Mouse (Mus musculus) neutrophil, adult 83 days (primary cell): ENCODE measurements around the gene Mrpl47. TPM values are rescaled to one million over a fixed set of nuclear protein-coding genes. Genes with fewer than 3 reads are reported as not detected.

Experiments used
- total RNA-seq, 2 experiments: library from RNA; stranded (reverse); gene quantifications; one replicate each; pipeline ENCODE4 v1.2.4; 2023

Gene Mrpl47
- 1 to 10 TPM; 4.1 to 5.5 TPM for total RNA-seq

GRCm38 (mm10) chr3:32737172-32737655, at the start of gene Mrpl47:
Gene Mrpl47 (minus strand): TSS chr3:32737605.

GRCm38 (mm10) chr3:32736244-32737171, 897 bp downstream of the Mrpl47 start, which contains the start of gene Ndufb5:
Gene Ndufb5 (plus strand): TSS chr3:32736990.

GRCm38 (mm10) chr3:32705647-32706348, 31.6 kb downstream of the Mrpl47 start, which contains the start of gene Actl6a:
Gene Actl6a (plus strand): TSS chr3:32706298.

Other genes with a start within 250 kb of the Mrpl47 start
- gene Kcnmb3, start 245.4 kb downstream of the Mrpl47 start, total RNA-seq, result not detected
- 10 to 100 TPM; 13.5 to 19.1 TPM for gene Zfp639, start 227.3 kb downstream of the Mrpl47 start, total RNA-seq
- gene Mfn1, start 208.1 kb downstream of the Mrpl47 start, total RNA-seq, result 10 to 100 TPM; 19.0 to 22.3 TPM
- 10 to 100 TPM; 11.3 to 13.6 TPM for gene Gnb4, start 121.0 kb downstream of the Mrpl47 start, total RNA-seq
- gene Actl6a, start 31.3 kb downstream of the Mrpl47 start, total RNA-seq, result 10 to 100 TPM; 33.9 to 34.3 TPM
- 10 to 100 TPM; 57.9 to 65.2 TPM for gene Ndufb5, start 615 bp downstream of the Mrpl47 start, total RNA-seq
- gene Usp13, start 79.9 kb upstream of the Mrpl47 start, total RNA-seq, result not detected